Mouse (Mus musculus): Measurements from ENCODE around the gene Phf1. TPM values are rescaled to one million over a fixed set of nuclear protein-coding genes. Genes with fewer than 3 reads are reported as not detected.
"Not testable (repeated sequence)": the region's sequence is repeated elsewhere in the genome, so short reads cannot be mapped to it uniquely, and the experiment has no call there.

Gene Phf1
- polyA plus RNA-seq, 1 experiment from 2014 or later = 6.0 TPM

GRCm38 (mm10) chr17:26915248-26915647 lies 17.6 kb upstream of the Phf1 start:
- Histone ChIP-seq H3K36me3 (no peaks in the 10 kb centered on the region), H3K9me3 (no peaks in the 10 kb centered on the region), H3K27ac (no peak overlapping the region), H3K4me1 (peaks cover 7% of the 10 kb centered on the region; the same call in 1 of the 2 replicates), H3K27me3 (ENCODE audit: insufficient read depth, poor library complexity, severe bottlenecking) (no peaks in the 10 kb centered on the region), H3K4me3 (no peak overlapping the region)
- WGBS = 53% methylated on average over 1 of the region's 1 CpGs
- no peak for DNase-seq (ENCODE audit: low spot score)

GRCm38 (mm10) chr17:26916711-26917482 lies 16.0 kb upstream of the Phf1 start, which contains the start of gene Kifc5b:
Kifc5b (plus strand) TSS chr17:26917091.
- DNase-seq (ENCODE audit: low spot score) = peak; percentile 100
- WGBS = under 1% methylated on average over 66 of the region's 72 CpGs
- Histone ChIP-seq H3K27me3 (ENCODE audit: insufficient read depth, poor library complexity, severe bottlenecking) (no peaks in the 10 kb centered on the region), H3K9me3 (no peaks in the 10 kb centered on the region), H3K4me3 (peak within 1 kb of the TSS; percentile 81), H3K4me1 (peaks cover 7% of the 10 kb centered on the region; the same call in 1 of the 2 replicates), H3K36me3 (peaks cover 14% of the 10 kb centered on the region), H3K27ac (peak within 1 kb of the TSS; percentile 91)

GRCm38 (mm10) chr17:26917560-26917959 lies 15.3 kb upstream of the Phf1 start:
- not testable (repeated sequence) for H3K4me1 ChIP-seq; DNase-seq (ENCODE audit: low spot score); H3K9me3 ChIP-seq; H3K27me3 ChIP-seq (ENCODE audit: insufficient read depth, poor library complexity, severe bottlenecking)
- H3K4me3 ChIP-seq = peak overlapping the region; percentile 81
- H3K27ac ChIP-seq = peak overlapping the region; percentile 91
- peaks cover 14% of the 10 kb centered on the region for H3K36me3 ChIP-seq
- WGBS = under 1% methylated on average over 12 of the region's 12 CpGs

DNA sequence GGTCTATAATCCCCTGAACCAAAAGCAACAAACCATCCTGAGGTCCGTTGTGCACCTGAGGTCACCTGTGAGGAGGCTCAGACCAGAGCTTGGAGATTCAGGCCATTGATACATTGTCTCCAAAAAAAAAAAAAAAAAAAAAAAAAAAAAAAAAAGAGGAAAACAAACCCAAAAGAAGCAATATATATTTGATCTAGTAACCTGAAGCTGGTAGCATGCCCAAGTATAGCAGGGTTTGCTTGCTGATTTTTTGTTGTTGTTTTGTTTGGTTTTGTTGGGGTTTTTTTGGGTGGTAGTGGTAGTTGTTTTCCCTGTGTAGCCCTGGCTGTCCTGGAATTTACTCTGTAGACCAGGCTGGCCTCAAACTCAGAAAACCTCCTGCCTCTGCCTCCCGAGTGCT lies 14.5 kb upstream of the Phf1 start:
- DNase-seq (ENCODE audit: low spot score) = no peak
- H3K4me1 ChIP-seq = peaks cover 7% of the 10 kb centered on the region; the same call in 1 of the 2 replicates
- 80% methylated on average over 2 of the region's 2 CpGs for WGBS

GRCm38 (mm10) chr17:26919516-26919915 lies 13.3 kb upstream of the Phf1 start:
- not testable (repeated sequence) for DNase-seq (ENCODE audit: low spot score); H3K4me3 ChIP-seq; H3K27me3 ChIP-seq (ENCODE audit: insufficient read depth, poor library complexity, severe bottlenecking); H3K4me1 ChIP-seq; H3K9me3 ChIP-seq; H3K27ac ChIP-seq
- 41% methylated on average over 2 of the region's 2 CpGs for WGBS
- H3K36me3 ChIP-seq = peaks cover 27% of the 10 kb centered on the region

More for the DNA sequence above, 14.5 kb upstream of the Phf1 start:
- peaks cover 17% of the 10 kb centered on the region for H3K36me3 ChIP-seq
- H3K4me3 ChIP-seq = peak overlapping the region; percentile 81
- no peaks in the 10 kb centered on the region for H3K9me3 ChIP-seq
- H3K27me3 ChIP-seq (ENCODE audit: insufficient read depth, poor library complexity, severe bottlenecking) = no peaks in the 10 kb centered on the region
- H3K27ac ChIP-seq = no peak overlapping the region

GRCm38 (mm10) chr17:26922368-26922767 lies 10.5 kb upstream of the Phf1 start:
- not testable (repeated sequence) for DNase-seq (ENCODE audit: low spot score); H3K4me3 ChIP-seq; H3K9me3 ChIP-seq; H3K4me1 ChIP-seq; H3K27me3 ChIP-seq (ENCODE audit: insufficient read depth, poor library complexity, severe bottlenecking); H3K27ac ChIP-seq
- H3K36me3 ChIP-seq = peaks cover 50% of the 10 kb centered on the region
- 92% methylated on average over 5 of the region's 6 CpGs for WGBS

GRCm38 (mm10) chr17:26925414-26925813 lies 7.4 kb upstream of the Phf1 start:
- peak; percentile 54 for DNase-seq (ENCODE audit: low spot score)
- not testable (repeated sequence) for H3K27me3 ChIP-seq (ENCODE audit: insufficient read depth, poor library complexity, severe bottlenecking); H3K9me3 ChIP-seq; H3K27ac ChIP-seq; H3K4me3 ChIP-seq; H3K4me1 ChIP-seq
- H3K36me3 ChIP-seq = peaks cover 78% of the 10 kb centered on the region
- WGBS = 94% methylated on average over 9 of the region's 9 CpGs

DNA sequence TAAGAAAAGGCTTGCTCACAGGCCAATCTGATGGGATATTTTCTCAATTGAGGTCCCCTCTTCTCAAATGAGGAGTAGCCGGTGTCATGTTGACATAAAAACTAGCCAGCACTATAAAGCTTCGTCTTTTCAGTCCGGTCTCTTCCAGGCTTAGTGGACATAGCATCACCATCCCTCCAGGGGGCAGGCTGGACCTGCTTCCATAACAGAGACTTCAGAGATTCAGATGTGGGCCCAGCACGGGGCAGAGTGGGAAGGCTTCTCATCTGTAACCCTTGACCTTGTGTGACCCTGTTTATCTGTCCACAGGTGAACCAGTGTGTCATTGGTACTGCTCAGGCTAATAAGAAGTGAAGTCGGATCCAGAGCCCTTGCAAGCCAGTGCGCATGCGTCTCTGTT lies 1.1 kb upstream of the Phf1 start:
- DNase-seq (ENCODE audit: low spot score); H3K9me3 ChIP-seq; H3K27ac ChIP-seq; H3K27me3 ChIP-seq (ENCODE audit: insufficient read depth, poor library complexity, severe bottlenecking); H3K4me3 ChIP-seq: not testable (repeated sequence)
- 69% methylated on average over 7 of the region's 7 CpGs for WGBS
- Histone ChIP-seq H3K4me1 (peaks cover 33% of the 10 kb centered on the region), H3K36me3 (peaks cover 70% of the 10 kb centered on the region)

GRCm38 (mm10) chr17:26933419-26933818 lies 567 bp downstream of the Phf1 start:
- DNase-seq (ENCODE audit: low spot score) = no peak
- H3K27me3 ChIP-seq (ENCODE audit: insufficient read depth, poor library complexity, severe bottlenecking) = no peaks in the 10 kb centered on the region
- peaks cover 49% of the 10 kb centered on the region for H3K4me1 ChIP-seq
- no peaks in the 10 kb centered on the region for H3K9me3 ChIP-seq
- 8% methylated on average over 13 of the region's 13 CpGs for WGBS
- peaks cover 65% of the 10 kb centered on the region for H3K36me3 ChIP-seq
- peak overlapping the region; percentile 83 for H3K4me3 ChIP-seq
- peak overlapping the region; percentile 90 for H3K27ac ChIP-seq

- peak; percentile 76 for DNase-seq (ENCODE audit: low spot score)
- peak overlapping the region; percentile 83 for H3K4me3 ChIP-seq
- H3K27me3 ChIP-seq (ENCODE audit: insufficient read depth, poor library complexity, severe bottlenecking) = no peaks in the 10 kb centered on the region
- peaks cover 52% of the 10 kb centered on the region for H3K4me1 ChIP-seq
- peaks cover 58% of the 10 kb centered on the region for H3K36me3 ChIP-seq
- WGBS = 78% methylated on average over 16 of the region's 16 CpGs
- H3K9me3 ChIP-seq = no peaks in the 10 kb centered on the region
- peak overlapping the region; percentile 90; the same call in 1 of the 2 replicates for H3K27ac ChIP-seq
Measured at GRCm38 (mm10) chr17:26933885-26934827, 1.3 kb downstream of the Phf1 start.

DNA sequence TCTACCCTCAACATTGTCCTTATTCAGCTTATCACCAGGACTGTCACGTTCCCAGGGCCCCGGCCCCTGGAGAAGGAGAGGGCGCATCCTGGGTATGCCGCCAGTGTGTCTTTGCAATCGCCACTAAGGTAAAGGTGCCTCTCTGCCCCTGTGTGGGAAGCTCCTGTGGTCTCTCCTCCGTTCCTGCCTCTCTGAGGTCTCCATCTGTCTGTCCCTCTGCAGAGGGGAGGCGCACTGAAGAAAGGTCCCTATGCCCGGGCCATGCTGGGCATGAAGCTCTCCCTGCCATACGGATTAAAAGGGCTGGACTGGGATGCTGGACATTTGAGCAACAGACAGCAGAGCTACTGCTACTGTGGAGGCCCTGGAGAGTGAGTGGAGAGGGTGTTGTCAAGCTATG lies 2.2 kb downstream of the Phf1 start:
- no peaks in the 10 kb centered on the region for H3K9me3 ChIP-seq
- no peak overlapping the region for H3K27ac ChIP-seq
- peaks cover 49% of the 10 kb centered on the region for H3K36me3 ChIP-seq
- H3K4me3 ChIP-seq = peak overlapping the region; percentile 6; the same call in 1 of the 2 replicates
- H3K27me3 ChIP-seq (ENCODE audit: insufficient read depth, poor library complexity, severe bottlenecking) = no peaks in the 10 kb centered on the region
- 84% methylated on average over 9 of the region's 9 CpGs for WGBS
- no peak for DNase-seq (ENCODE audit: low spot score)
- H3K4me1 ChIP-seq = peaks cover 57% of the 10 kb centered on the region

- no peak for DNase-seq (ENCODE audit: low spot score)
- Histone ChIP-seq H3K36me3 (peaks cover 38% of the 10 kb centered on the region), H3K9me3 (no peaks in the 10 kb centered on the region), H3K27me3 (ENCODE audit: insufficient read depth, poor library complexity, severe bottlenecking) (no peaks in the 10 kb centered on the region), H3K4me1 (peaks cover 70% of the 10 kb centered on the region), H3K27ac (no peak overlapping the region), H3K4me3 (no peak overlapping the region)
- WGBS = 82% methylated on average over 12 of the region's 12 CpGs
Measured at GRCm38 (mm10) chr17:26936453-26936852, 3.6 kb downstream of the Phf1 start.

All from heart, embryonic 10.5 days (tissue).